Mouse (Mus musculus) stomach, embryonic 14.5 days (tissue): ENCODE results near the gene Mrpl20. TPM values are rescaled to one million over a fixed set of nuclear protein-coding genes. Genes with fewer than 3 reads are reported as not detected.

Experiments
- ATAC-seq: fragments of 200-750 bp; cut with Nextera tagmentation; 2 replicates; pipeline ENCODE4 v1.8.0; 2017; ENCODE audit warnings: low read depth, moderate TSS enrichment; ENCODE audit not compliant: insufficient number of reproducible peaks, insufficient read depth, low FRiP score
- H3K27ac ChIP-seq: fragments of 300-500 bp; sonication (generic); 2 replicates; pipeline ENCODE4 v1.5.1; 2014; ENCODE audit warnings: mild to moderate bottlenecking, low read length, moderate library complexity, mixed read lengths
- H3K27me3 ChIP-seq: fragments of 300-500 bp; sonication (generic); 2 replicates; pipeline ENCODE4 v1.6.1; 2014; ENCODE audit warnings: low read length, control low read depth, mixed read lengths; ENCODE audit not compliant: control insufficient read depth, insufficient read depth
- H3K36me3 ChIP-seq: fragments of 300-500 bp; sonication (generic); 2 replicates; pipeline ENCODE4 v1.6.1; 2014; ENCODE audit warnings: mild to moderate bottlenecking, control low read depth, low read length, moderate library complexity, mixed read lengths; ENCODE audit not compliant: control insufficient read depth, insufficient read depth
- H3K4me1 ChIP-seq: fragments of 300-500 bp; sonication (generic); 2 replicates; pipeline ENCODE4 v1.6.1; 2014; ENCODE audit warnings: low read length, control low read depth, mixed read lengths; ENCODE audit not compliant: control insufficient read depth, insufficient read depth
- H3K4me2 ChIP-seq: fragments of 300-500 bp; sonication (generic); replicated peaks from 2 replicates; pipeline ENCODE4 v1.6.1; 2014; ENCODE audit warnings: low read depth, low read length, control low read depth
- H3K4me3 ChIP-seq: fragments of 300-500 bp; sonication (generic); 2 replicates; pipeline ENCODE4 v1.5.1; 2014; ENCODE audit warnings: low read depth, low read length, control low read depth
- H3K9ac ChIP-seq: fragments of 300-500 bp; sonication (generic); replicated peaks from 2 replicates; pipeline ENCODE4 v1.6.1; 2014; ENCODE audit warnings: low read depth, mild to moderate bottlenecking, control low read depth, low read length, moderate library complexity, mixed read lengths
- H3K9me3 ChIP-seq: fragments of 300-500 bp; sonication (generic); 2 replicates; pipeline ENCODE4 v1.6.1; 2016; ENCODE audit warnings: low read depth, low read length, control low read depth; ENCODE audit not compliant: control insufficient read depth
- WGBS: fragments of 180-500 bp; shearing (Covaris S2); extraction: QIAGEN DNeasy Blood & Tissue Kit; methylation state at CpG from one replicate; pipeline ENCODE4 v1.1.7; 2014; 5-methylcytosine and 5-hydroxymethylcytosine counted together
- polyA plus RNA-seq: library from polyadenylated mRNA; unstranded; fragments of >200 nt; fragmentation: Nextera tagmentation; extraction: Ambion mirVana; gene quantifications from 2 replicates; pipeline ENCODE4 v1.2.1, GENCODE M21; 2014

The Mrpl20 gene
- polyA plus RNA-seq, 1 experiment from 2014 or later, result 209 TPM

DNA sequence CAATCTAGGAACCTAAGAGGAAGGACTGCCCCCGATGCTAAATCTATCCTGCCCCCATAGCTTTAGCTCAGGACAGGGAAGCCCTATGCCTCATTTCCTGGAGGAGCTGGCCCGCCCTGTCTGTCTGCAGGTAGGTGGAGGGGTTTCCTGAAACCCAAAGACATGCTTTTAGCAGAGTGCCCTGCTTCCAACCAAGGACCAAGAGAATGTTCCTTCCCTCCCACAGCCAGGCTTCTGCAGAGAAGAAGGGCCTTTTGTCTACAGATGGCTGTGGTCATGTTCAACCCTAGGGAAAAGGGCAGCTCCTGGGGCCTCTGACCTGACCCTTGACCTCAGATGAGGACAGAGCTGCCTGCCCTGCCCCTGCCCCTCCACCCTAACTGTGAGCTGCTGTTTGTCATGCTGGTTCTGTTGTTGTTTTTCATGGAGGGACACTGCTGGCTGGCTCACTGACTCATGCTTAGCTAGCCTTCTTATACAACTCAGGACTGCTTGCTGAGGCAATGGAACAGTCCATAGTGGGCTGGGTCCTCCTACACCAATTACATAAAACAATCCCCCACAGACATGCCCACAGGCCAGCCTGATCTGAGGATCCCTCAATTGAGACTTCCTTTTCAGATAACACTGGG, 25.9 kb upstream of the Mrpl20 start:
- H3K27ac ChIP-seq, result peak overlapping the region; percentile 48; the same call in 1 of the 2 replicates
- 60% methylated on average over 2 of the region's 2 CpGs for WGBS

DNA sequence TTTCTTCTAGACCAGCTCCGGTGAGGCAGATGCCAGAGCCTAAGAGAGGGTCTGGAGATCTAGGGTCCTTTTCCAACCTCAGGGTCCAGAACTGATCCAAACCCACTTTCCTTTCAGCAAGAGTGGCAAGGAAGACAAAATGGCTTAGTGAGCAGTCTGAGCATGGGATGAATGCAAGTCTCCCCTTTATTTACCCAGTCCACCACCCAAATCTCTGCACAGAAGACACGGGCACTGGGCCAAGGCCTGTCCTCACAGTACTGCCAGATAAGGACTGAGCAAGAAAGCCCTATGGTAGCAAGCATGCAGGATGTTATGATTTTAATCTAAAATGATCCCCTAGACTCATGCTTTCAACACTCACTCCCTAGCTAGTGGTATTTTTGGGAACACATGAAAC, 24.9 kb upstream of the Mrpl20 start:
- H3K9me3 ChIP-seq, result no peaks in the 10 kb centered on the region
- peaks cover 20% of the 10 kb centered on the region; the same call in 1 of the 2 replicates for H3K4me1 ChIP-seq
- no peaks in the 10 kb centered on the region for H3K27me3 ChIP-seq
- H3K4me3 ChIP-seq, result no peak overlapping the region
- no peak for ATAC-seq
- H3K36me3 ChIP-seq, result no peaks in the 10 kb centered on the region
- H3K9ac ChIP-seq, result no peak overlapping the region
- WGBS, result 73% methylated on average over 2 of the region's 2 CpGs
- no peak overlapping the region for H3K27ac ChIP-seq
- H3K4me2 ChIP-seq, result no peak overlapping the region

More for the DNA sequence above, 25.9 kb upstream of the Mrpl20 start:
- Histone ChIP-seq H3K4me1 (peaks cover 20% of the 10 kb centered on the region; the same call in 1 of the 2 replicates), H3K9me3 (no peaks in the 10 kb centered on the region), H3K36me3 (no peaks in the 10 kb centered on the region), H3K4me3 (no peak overlapping the region), H3K27me3 (no peaks in the 10 kb centered on the region), H3K4me2 (no peak overlapping the region), H3K9ac (no peak overlapping the region)
- ATAC-seq, result no peak

DNA sequence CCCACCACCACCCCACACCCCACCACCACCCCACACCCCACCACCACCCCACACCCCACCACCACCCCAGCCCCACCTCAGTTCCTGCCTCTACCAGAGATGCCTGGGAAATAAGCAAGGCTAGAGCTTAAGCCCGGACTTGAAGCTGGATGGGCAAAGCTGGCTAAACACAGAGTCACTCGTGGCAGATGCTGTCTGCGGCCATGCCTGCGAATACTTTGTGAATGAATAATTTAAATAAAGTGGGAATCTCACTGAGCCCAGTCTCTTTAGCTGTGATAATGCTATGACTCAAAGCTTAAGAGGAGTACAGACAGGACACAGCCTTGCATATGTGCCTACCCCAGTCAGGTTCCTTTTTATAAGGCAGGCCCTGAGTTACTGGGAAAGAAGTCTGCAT, 23.2 kb upstream of the Mrpl20 start:
- Histone ChIP-seq H3K27ac (no peak overlapping the region), H3K9ac (no peak overlapping the region), H3K27me3 (no peaks in the 10 kb centered on the region), H3K4me3 (no peak overlapping the region), H3K4me1 (peaks cover 16% of the 10 kb centered on the region; the same call in 1 of the 2 replicates), H3K4me2 (no peak overlapping the region), H3K9me3 (no peaks in the 10 kb centered on the region), H3K36me3 (no peaks in the 10 kb centered on the region)
- WGBS, result 77% methylated on average over 4 of the region's 4 CpGs
- no peak for ATAC-seq

DNA sequence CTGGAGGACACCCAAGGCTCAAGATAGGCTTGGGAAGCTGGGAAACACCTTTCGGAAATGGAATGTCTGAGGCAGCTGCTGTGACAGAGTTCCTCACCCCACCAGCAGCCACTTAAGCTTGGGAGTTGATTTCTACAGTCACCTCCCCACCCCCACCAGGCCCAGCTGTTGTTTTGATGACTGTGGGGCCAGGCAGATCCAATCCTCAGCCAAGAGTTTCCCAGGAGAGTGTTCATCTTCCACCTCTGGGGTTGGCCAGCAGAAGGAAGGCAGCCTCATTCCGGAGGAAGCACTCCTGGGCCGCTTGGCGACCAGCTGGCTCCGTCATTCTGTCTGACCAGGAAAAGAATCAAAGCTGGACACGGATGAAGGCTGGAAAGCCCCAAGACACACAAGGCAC, 21.8 kb upstream of the Mrpl20 start:
- no peak for ATAC-seq
- no peak overlapping the region for H3K9ac ChIP-seq
- no peaks in the 10 kb centered on the region for H3K36me3 ChIP-seq
- H3K4me1 ChIP-seq, result peaks cover 7% of the 10 kb centered on the region; the same call in 1 of the 2 replicates
- H3K27ac ChIP-seq, result peak overlapping the region; percentile 67; the same call in 1 of the 2 replicates
- no peak overlapping the region for H3K4me2 ChIP-seq
- H3K4me3 ChIP-seq, result no peak overlapping the region
- 21% methylated on average over 6 of the region's 6 CpGs for WGBS
- H3K9me3 ChIP-seq, result no peaks in the 10 kb centered on the region
- H3K27me3 ChIP-seq, result no peaks in the 10 kb centered on the region

DNA sequence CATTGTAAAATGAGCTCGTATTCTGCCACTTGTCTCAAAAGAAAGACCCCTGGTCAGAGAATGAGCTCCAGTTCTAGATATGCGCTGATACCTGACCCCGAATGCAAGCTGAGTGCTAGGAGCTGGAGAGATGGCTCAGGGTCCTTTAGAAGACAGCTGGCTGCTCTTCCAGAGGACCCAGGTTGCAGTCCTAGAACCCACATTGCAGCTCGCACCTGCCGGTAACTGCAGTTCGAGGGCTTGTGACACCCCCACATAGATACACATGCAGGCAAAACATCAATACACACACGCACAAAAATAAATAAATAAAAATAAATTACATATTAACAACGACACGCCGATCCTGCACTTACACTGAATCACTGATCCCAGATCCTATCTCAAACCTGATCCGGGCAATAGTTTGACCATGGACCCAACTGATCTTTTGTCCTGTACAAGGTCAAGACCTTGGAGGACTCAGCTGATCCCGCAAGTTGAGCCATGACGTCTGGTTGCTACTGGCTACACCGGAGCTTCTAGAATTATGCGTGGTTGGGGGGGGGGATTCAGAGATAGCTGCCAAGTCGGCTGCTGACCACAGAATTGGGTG, 19.1 kb upstream of the Mrpl20 start:
- no peak overlapping the region; the same call in 1 of the 2 replicates for H3K27ac ChIP-seq
- no peak for ATAC-seq
- no peaks in the 10 kb centered on the region for H3K36me3 ChIP-seq
- peak overlapping the region; percentile 62 for H3K4me2 ChIP-seq
- no peaks in the 10 kb centered on the region for H3K27me3 ChIP-seq
- peak overlapping the region; percentile 58 for H3K4me3 ChIP-seq
- peaks cover 7% of the 10 kb centered on the region; the same call in 1 of the 2 replicates for H3K4me1 ChIP-seq
- peak overlapping the region; percentile 65; the same call in 1 of the 2 replicates for H3K9ac ChIP-seq
- 38% methylated on average over 16 of the region's 16 CpGs for WGBS
- H3K9me3 ChIP-seq, result no peaks in the 10 kb centered on the region

DNA sequence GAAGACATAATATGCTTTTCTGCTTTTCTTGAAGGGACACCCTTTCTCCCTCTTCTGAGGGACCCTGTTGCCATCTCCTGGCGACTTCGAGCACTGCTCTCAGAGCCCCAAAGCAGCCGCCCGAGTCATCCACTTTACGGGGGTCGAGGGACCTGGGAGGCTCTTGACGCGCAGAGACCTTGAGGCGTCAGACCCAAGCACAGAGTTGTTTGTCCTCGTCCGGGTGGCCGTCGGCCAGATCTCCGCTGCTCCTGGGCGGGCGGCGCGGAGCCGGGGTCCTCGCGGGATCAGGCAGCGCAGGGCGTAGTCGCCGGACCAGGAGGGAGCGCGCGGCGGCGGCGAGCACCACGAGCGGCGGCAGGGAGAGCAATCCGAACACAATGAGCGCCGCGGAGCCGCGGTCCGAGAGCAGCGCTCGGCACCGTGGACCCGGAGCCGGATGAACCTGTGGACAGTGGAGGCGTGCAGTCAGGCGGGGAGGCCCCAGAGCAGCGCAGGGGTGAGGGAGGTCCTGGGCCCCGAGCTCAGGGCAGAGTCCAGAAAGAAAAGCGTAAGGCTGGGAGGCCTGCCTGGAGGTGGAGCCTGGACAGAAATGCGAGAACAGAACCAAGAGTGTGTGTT, 18.5 kb upstream of the Mrpl20 start:
- H3K9ac ChIP-seq, result peak overlapping the region; percentile 65
- no peaks in the 10 kb centered on the region for H3K9me3 ChIP-seq
- H3K27ac ChIP-seq, result peak overlapping the region; percentile 71
- under 1% methylated on average over 52 of the region's 52 CpGs for WGBS
- peak; percentile 66 for ATAC-seq
- H3K4me3 ChIP-seq, result peak overlapping the region; percentile 58
- H3K27me3 ChIP-seq, result no peaks in the 10 kb centered on the region
- peaks cover 7% of the 10 kb centered on the region; the same call in 1 of the 2 replicates for H3K4me1 ChIP-seq
- H3K4me2 ChIP-seq, result peak overlapping the region; percentile 62
- no peaks in the 10 kb centered on the region for H3K36me3 ChIP-seq

DNA sequence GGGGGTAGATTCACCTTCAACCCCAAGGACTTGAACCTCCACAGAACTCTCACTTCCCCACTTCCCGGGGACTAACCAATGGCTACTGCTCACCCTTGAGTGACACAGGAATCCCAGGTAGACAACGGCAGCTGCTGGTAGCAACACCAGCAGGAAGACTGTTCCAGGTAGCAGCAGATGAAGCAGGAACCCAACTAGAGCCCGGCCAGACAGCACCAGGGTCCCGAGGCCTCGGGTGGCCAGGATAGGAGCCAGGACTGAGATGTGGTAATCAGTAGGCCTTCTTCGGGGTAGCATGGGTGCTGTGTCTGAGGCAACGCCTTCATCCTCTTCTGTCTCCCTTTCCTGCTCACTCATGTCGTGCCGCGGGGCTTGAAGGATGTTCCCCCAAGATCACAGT, 17.4 kb upstream of the Mrpl20 start:
- WGBS, result 81% methylated on average over 10 of the region's 10 CpGs

DNA sequence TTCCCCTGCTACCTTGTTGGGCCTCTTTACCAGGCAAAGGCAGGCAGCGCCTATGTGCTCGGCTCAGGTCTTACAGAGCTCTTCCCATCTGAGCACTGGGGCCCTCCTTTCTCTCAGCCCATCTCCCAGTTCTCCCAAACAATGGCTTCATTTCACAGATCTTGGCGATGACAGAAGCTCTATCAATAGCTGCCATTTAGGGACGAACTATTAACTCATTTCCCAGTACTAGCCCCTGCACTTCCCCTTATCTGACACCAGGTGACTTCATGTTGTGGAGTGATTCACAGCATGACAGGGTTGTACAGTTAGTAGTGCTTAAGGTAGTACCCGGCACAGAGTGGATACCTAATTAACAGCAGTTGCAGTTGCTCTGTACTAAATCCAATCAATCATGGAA, 16.9 kb upstream of the Mrpl20 start, which contains the start of gene Tmem88b:
Gene Tmem88b, minus strand, starts transcription at position 56 of the 400 bp plus-strand sequence.
- Histone ChIP-seq H3K4me2 (peak within 1 kb of the TSS; percentile 62), H3K9ac (no peak within 1 kb of the TSS), H3K27me3 (no peaks in the 10 kb centered on the region), H3K9me3 (no peaks in the 10 kb centered on the region), H3K4me3 (peak within 1 kb of the TSS; percentile 58; the same call in 1 of the 2 replicates), H3K36me3 (no peaks in the 10 kb centered on the region), H3K4me1 (peaks cover 6% of the 10 kb centered on the region; the same call in 1 of the 2 replicates), H3K27ac (no peak within 1 kb of the TSS)
- 61% methylated on average over 5 of the region's 5 CpGs for WGBS
- no peak for ATAC-seq

More for the DNA sequence above, 17.4 kb upstream of the Mrpl20 start:
- no peak overlapping the region for H3K9ac ChIP-seq
- H3K27ac ChIP-seq, result no peak overlapping the region
- no peaks in the 10 kb centered on the region for H3K9me3 ChIP-seq
- ATAC-seq, result no peak
- peaks cover 7% of the 10 kb centered on the region; the same call in 1 of the 2 replicates for H3K4me1 ChIP-seq
- H3K27me3 ChIP-seq, result no peaks in the 10 kb centered on the region
- H3K4me2 ChIP-seq, result no peak overlapping the region
- H3K4me3 ChIP-seq, result no peak overlapping the region
- H3K36me3 ChIP-seq, result no peaks in the 10 kb centered on the region
